Mouse (Mus musculus) G1E (cell line): ENCODE measurements around the gene Inava.

ENCODE experiments used
- CTCF ChIP-seq: IDR thresholded peaks from 2 replicates; pipeline ENCODE4 v1.5.1; 2012; ENCODE audit warnings: low read depth, low read length, inconsistent platforms, mixed read lengths
- GATA1 ChIP-seq: IDR thresholded peaks from 2 replicates; pipeline ENCODE4 v1.6.1; 2012; ENCODE audit warnings: borderline replicate concordance, low read length, inconsistent platforms, mixed read lengths
- TAL1 ChIP-seq: conservative IDR thresholded peaks from 2 replicates; pipeline ENCODE4 v1.6.1; 2012; ENCODE audit warnings: low read depth, low read length, inconsistent platforms, mixed read lengths

GRCm38 (mm10) chr1:136228328-136229039 lies 5.6 kb downstream of the Inava start:
- TF ChIP-seq CTCF, result no peak
- no peak for TF ChIP-seq TAL1
- TF ChIP-seq GATA1, result no peak
